Mouse (Mus musculus): Measurements from ENCODE around the gene Igf2bp2. TPM values are rescaled to one million over a fixed set of nuclear protein-coding genes. Genes with fewer than 3 reads are reported as not detected.

Igf2bp2 gene
- polyA plus RNA-seq, 1 experiment: 12.2 TPM

DNA sequence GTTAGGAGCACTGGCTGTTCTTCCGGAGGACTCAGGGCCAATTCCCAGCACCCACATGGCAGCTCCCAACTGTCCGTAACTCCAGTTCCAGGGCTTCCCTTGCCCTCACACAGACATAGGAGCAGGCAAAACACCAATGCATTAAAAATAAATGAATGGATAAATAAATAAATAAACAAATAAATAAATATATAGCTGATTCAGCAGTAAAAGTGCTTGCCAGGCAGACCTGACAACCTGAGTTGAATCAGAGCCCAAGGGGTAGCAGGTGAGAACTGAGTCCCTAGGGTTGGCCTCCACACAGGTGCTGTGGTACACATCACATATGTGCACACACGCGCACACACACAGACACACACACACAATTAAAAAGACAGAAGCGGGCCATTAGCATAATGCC is 21.0 kb upstream of the Igf2bp2 start:
- Histone ChIP-seq H3K4me2 (ENCODE audit: low read depth) (no peak overlapping the region), H3K27me3 (ENCODE audit: control insufficient read depth, insufficient read depth, insufficient read length) (no peaks in the 10 kb centered on the region), H3K79me2 (ENCODE audit: control insufficient read depth, insufficient read depth) (no peaks in the 10 kb centered on the region), H3ac (ENCODE audit: control insufficient read depth, insufficient read length) (no peak overlapping the region), H3K36me3 (ENCODE audit: control insufficient read depth, insufficient read depth) (no peaks in the 10 kb centered on the region), H3K4me3 (no peak overlapping the region)
- TF ChIP-seq SRF (IDR thresholded peaks at IDR 0.05; ENCODE audit: control insufficient read depth, insufficient read length, low read depth) (no peak), USF1 (IDR thresholded peaks at IDR 0.05; ENCODE audit: low read depth) (no peak), TCF12 (IDR thresholded peaks at IDR 0.05; ENCODE audit: insufficient read depth, poor library complexity, severe bottlenecking) (no peak), CEBPB (IDR thresholded peaks at IDR 0.05; ENCODE audit: insufficient read depth, poor library complexity, severe bottlenecking) (no peak), E2F4 (IDR thresholded peaks at IDR 0.05; ENCODE audit: insufficient read depth) (no peak), MAX (IDR thresholded peaks at IDR 0.05; ENCODE audit: low read depth) (no peak), MYOG (IDR thresholded peaks at IDR 0.05; ENCODE audit: control insufficient read depth in 1 of 3, insufficient read depth in 1 of 3, insufficient read length in 2 of 3, low read depth in 2 of 3) (no peak), TCF3 (IDR thresholded peaks at IDR 0.05; ENCODE audit: insufficient read length, low read depth) (no peak)

DNA sequence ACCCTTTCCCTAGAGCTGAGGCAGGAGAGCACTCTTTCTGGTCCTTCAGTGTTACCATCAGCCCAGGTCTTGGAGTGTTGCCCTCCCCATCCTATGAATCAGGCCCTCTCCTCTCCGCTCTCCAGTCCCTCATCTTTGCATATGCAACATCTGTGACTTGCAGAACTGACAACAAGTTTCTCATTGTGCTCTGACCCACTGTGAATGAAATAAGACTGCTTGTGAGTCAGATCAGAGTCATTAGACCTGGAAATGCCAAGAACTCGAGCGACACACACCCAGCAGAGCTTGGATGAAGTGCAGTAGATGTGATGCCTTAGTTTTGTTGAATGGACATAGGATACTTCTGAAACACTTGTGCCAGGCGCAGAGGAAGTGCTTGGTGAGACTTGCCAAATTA is 19.2 kb upstream of the Igf2bp2 start:
- no peak for TF ChIP-seq E2F4 (IDR thresholded peaks at IDR 0.05; ENCODE audit: insufficient read depth)
- TF ChIP-seq POLR2AphosphoS2 (IDR thresholded peaks at IDR 0.05; ENCODE audit: insufficient read length, low read depth): no peak
- no peak for TF ChIP-seq MYOG (IDR thresholded peaks at IDR 0.05; ENCODE audit: control insufficient read depth in 1 of 3, insufficient read depth in 1 of 3, insufficient read length in 2 of 3, low read depth in 2 of 3)
- TF ChIP-seq REST (IDR thresholded peaks at IDR 0.05; ENCODE audit: insufficient read depth, insufficient read length): no peak
- TF ChIP-seq TCF12 (IDR thresholded peaks at IDR 0.05; ENCODE audit: insufficient read depth, poor library complexity, severe bottlenecking): no peak
- TF ChIP-seq SRF (IDR thresholded peaks at IDR 0.05; ENCODE audit: control insufficient read depth, insufficient read length, low read depth): no peak
- TF ChIP-seq CEBPB (IDR thresholded peaks at IDR 0.05; ENCODE audit: insufficient read depth, poor library complexity, severe bottlenecking): no peak
- no peak for TF ChIP-seq MYOD1 (IDR thresholded peaks at IDR 0.05; ENCODE audit: control insufficient read depth in 1 of 3, insufficient read length in 2 of 3, low read depth in 2 of 3)
- TF ChIP-seq POLR2A (IDR thresholded peaks at IDR 0.05; ENCODE audit: insufficient read length, low read depth): no peak
- TF ChIP-seq USF1 (IDR thresholded peaks at IDR 0.05; ENCODE audit: low read depth): no peak
- no peak for TF ChIP-seq TCF3 (IDR thresholded peaks at IDR 0.05; ENCODE audit: insufficient read length, low read depth)
- TF ChIP-seq MAX (IDR thresholded peaks at IDR 0.05; ENCODE audit: low read depth): no peak
- Histone ChIP-seq H3K36me3 (ENCODE audit: control insufficient read depth, insufficient read depth) (no peaks in the 10 kb centered on the region), H3K4me2 (ENCODE audit: low read depth) (no peak overlapping the region), H3ac (ENCODE audit: control insufficient read depth, insufficient read length) (no peak overlapping the region), H3K27me3 (ENCODE audit: control insufficient read depth, insufficient read depth, insufficient read length) (no peaks in the 10 kb centered on the region), H3K79me2 (ENCODE audit: control insufficient read depth, insufficient read depth) (no peaks in the 10 kb centered on the region), H3K4me3 (no peak overlapping the region)

DNA sequence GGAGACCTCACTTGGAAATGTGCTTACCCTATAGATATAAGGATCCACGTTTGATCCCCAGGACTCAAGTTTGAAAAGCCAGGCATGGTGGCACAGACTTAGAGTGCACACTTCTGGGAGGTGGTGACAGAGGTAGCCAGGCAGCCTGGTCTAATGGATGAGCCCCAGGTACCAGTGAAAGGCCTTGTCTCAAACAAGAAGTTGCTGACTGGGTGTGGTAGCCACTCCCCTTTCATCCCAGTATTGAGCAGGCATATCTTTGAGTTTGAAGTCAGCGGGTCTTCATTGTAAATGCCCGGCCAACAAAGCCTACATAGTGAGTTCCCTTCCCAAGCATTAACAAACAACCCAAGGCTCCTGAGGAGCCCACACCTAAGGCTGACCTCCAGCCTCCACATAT is 15.7 kb upstream of the Igf2bp2 start:
- no peaks in the 10 kb centered on the region for H3K79me2 ChIP-seq (ENCODE audit: control insufficient read depth, insufficient read depth)
- TF ChIP-seq SRF (IDR thresholded peaks at IDR 0.05; ENCODE audit: control insufficient read depth, insufficient read length, low read depth): no peak
- TF ChIP-seq USF1 (IDR thresholded peaks at IDR 0.05; ENCODE audit: low read depth): no peak
- TF ChIP-seq MYOD1 (IDR thresholded peaks at IDR 0.05; ENCODE audit: control insufficient read depth in 1 of 3, insufficient read length in 2 of 3, low read depth in 2 of 3): no peak
- no peak for TF ChIP-seq E2F4 (IDR thresholded peaks at IDR 0.05; ENCODE audit: insufficient read depth)
- TF ChIP-seq CEBPB (IDR thresholded peaks at IDR 0.05; ENCODE audit: insufficient read depth, poor library complexity, severe bottlenecking): no peak
- no peak for TF ChIP-seq REST (IDR thresholded peaks at IDR 0.05; ENCODE audit: insufficient read depth, insufficient read length)
- TF ChIP-seq MAX (IDR thresholded peaks at IDR 0.05; ENCODE audit: low read depth): no peak
- TF ChIP-seq MYOG (IDR thresholded peaks at IDR 0.05; ENCODE audit: control insufficient read depth in 1 of 3, insufficient read depth in 1 of 3, insufficient read length in 2 of 3, low read depth in 2 of 3): no peak
- no peak for TF ChIP-seq TCF3 (IDR thresholded peaks at IDR 0.05; ENCODE audit: insufficient read length, low read depth)
- no peak for TF ChIP-seq TCF12 (IDR thresholded peaks at IDR 0.05; ENCODE audit: insufficient read depth, poor library complexity, severe bottlenecking)
- TF ChIP-seq POLR2AphosphoS2 (IDR thresholded peaks at IDR 0.05; ENCODE audit: insufficient read length, low read depth): no peak
- TF ChIP-seq POLR2A (IDR thresholded peaks at IDR 0.05; ENCODE audit: insufficient read length, low read depth): no peak
- no peak overlapping the region for H3K4me2 ChIP-seq (ENCODE audit: low read depth)
- H3ac ChIP-seq (ENCODE audit: control insufficient read depth, insufficient read length): no peak overlapping the region
- no peak overlapping the region for H3K4me3 ChIP-seq
- H3K36me3 ChIP-seq (ENCODE audit: control insufficient read depth, insufficient read depth): no peaks in the 10 kb centered on the region
- H3K27me3 ChIP-seq (ENCODE audit: control insufficient read depth, insufficient read depth, insufficient read length): no peaks in the 10 kb centered on the region

DNA sequence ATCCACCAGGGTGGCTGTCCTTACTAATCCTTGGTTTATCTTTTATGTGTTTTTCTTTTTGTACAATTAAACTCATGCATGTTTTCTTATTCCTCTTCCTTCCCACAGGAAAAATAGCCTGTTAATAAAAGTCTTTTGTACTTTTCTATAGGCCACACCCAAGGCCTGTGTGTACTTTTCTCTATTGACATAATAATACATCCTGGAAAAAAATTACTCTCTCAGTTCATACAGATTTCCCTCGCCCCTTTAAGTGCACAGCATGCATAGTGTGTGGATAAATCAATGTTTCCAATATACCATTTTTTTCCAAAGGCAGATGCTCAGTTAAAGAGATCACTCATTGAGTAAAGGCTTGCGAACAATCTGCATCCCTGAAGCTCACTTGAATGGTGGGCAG is 14.9 kb upstream of the Igf2bp2 start:
- H3K4me3 ChIP-seq: no peak overlapping the region
- TF ChIP-seq MYOG (IDR thresholded peaks at IDR 0.05; ENCODE audit: control insufficient read depth in 1 of 3, insufficient read depth in 1 of 3, insufficient read length in 2 of 3, low read depth in 2 of 3) (no peak), MYOD1 (IDR thresholded peaks at IDR 0.05; ENCODE audit: control insufficient read depth in 1 of 3, insufficient read length in 2 of 3, low read depth in 2 of 3) (no peak), REST (IDR thresholded peaks at IDR 0.05; ENCODE audit: insufficient read depth, insufficient read length) (no peak), POLR2A (IDR thresholded peaks at IDR 0.05; ENCODE audit: insufficient read length, low read depth) (no peak), TCF3 (IDR thresholded peaks at IDR 0.05; ENCODE audit: insufficient read length, low read depth) (no peak), MAX (IDR thresholded peaks at IDR 0.05; ENCODE audit: low read depth) (no peak), USF1 (IDR thresholded peaks at IDR 0.05; ENCODE audit: low read depth) (no peak), E2F4 (IDR thresholded peaks at IDR 0.05; ENCODE audit: insufficient read depth) (no peak), TCF12 (IDR thresholded peaks at IDR 0.05; ENCODE audit: insufficient read depth, poor library complexity, severe bottlenecking) (no peak), SRF (IDR thresholded peaks at IDR 0.05; ENCODE audit: control insufficient read depth, insufficient read length, low read depth) (no peak), CEBPB (IDR thresholded peaks at IDR 0.05; ENCODE audit: insufficient read depth, poor library complexity, severe bottlenecking) (no peak), POLR2AphosphoS2 (IDR thresholded peaks at IDR 0.05; ENCODE audit: insufficient read length, low read depth) (no peak)

More for the DNA sequence above, 14.9 kb upstream of the Igf2bp2 start:
- no peaks in the 10 kb centered on the region for H3K79me2 ChIP-seq (ENCODE audit: control insufficient read depth, insufficient read depth)
- H3ac ChIP-seq (ENCODE audit: control insufficient read depth, insufficient read length): no peak overlapping the region
- no peak overlapping the region for H3K4me2 ChIP-seq (ENCODE audit: low read depth)
- H3K36me3 ChIP-seq (ENCODE audit: control insufficient read depth, insufficient read depth): no peaks in the 10 kb centered on the region
- H3K27me3 ChIP-seq (ENCODE audit: control insufficient read depth, insufficient read depth, insufficient read length): no peaks in the 10 kb centered on the region
